Mouse (Mus musculus) frontal cortex, postnatal 36 days (tissue): Measurements from ENCODE around the gene Zfp94.

Source experiments
- DNase-seq, 2 experiments: peaks; one replicate each; pipeline ENCODE4 v3.0.0; 2022; ENCODE audit warnings: low spot score in 2 of 2

Zfp94 gene

GRCm38 (mm10) chr7:24274456-24274855, 42.0 kb downstream of the Zfp94 start:
- DNase-seq, result no peak

DNA sequence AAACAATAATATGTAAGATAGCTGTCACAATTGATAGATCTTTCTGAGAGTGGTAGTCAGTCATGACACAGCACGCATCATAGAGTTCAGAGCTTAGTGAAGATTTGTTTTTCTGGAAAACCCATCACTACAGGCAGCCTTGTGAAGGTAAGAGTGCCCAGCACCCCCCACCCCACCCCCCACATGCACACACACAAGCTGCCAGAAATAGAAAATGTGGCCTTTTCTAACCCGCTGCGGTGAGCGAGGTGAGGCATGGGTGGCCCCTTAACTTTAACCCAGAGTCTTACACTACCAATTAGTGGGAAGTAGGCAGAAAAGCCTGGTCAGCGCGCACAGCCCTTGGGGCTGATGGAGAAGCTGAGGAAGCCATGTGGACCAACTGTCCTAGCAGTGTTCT, 45.3 kb downstream of the Zfp94 start:
- DNase-seq, result no peak

- DNase-seq, result peak; percentile 83 to 90
These were observed 46.2 kb downstream of the Zfp94 start, which contains the start of gene Zfp93 for GRCm38 (mm10) chr7:24270288-24270672. Gene Zfp93 (plus strand): TSS chr7:24270420.

- DNase-seq, result no peak
These were observed 46.7 kb downstream of the Zfp94 start for GRCm38 (mm10) chr7:24269667-24270287.

DNA sequence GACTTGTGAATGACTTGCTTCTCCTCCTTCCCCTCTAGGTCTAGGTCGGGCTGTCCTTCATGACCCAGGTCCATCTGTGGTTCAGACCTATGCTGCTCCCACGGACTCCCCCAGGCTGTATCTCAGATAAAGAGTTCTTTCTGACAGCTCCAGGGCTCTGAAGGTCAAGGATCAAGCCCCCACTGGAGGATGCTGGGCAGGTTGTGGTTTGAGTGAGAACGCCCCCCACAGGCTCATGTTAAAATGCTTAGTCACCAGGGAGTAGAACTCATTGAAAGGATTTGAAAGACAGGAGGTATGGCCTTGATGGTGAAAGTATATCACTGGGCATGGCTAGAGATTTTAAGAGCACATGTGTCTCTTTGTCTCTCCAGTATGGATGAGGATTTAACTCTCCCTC, 47.2 kb downstream of the Zfp94 start:
- DNase-seq, result no peak

DNA sequence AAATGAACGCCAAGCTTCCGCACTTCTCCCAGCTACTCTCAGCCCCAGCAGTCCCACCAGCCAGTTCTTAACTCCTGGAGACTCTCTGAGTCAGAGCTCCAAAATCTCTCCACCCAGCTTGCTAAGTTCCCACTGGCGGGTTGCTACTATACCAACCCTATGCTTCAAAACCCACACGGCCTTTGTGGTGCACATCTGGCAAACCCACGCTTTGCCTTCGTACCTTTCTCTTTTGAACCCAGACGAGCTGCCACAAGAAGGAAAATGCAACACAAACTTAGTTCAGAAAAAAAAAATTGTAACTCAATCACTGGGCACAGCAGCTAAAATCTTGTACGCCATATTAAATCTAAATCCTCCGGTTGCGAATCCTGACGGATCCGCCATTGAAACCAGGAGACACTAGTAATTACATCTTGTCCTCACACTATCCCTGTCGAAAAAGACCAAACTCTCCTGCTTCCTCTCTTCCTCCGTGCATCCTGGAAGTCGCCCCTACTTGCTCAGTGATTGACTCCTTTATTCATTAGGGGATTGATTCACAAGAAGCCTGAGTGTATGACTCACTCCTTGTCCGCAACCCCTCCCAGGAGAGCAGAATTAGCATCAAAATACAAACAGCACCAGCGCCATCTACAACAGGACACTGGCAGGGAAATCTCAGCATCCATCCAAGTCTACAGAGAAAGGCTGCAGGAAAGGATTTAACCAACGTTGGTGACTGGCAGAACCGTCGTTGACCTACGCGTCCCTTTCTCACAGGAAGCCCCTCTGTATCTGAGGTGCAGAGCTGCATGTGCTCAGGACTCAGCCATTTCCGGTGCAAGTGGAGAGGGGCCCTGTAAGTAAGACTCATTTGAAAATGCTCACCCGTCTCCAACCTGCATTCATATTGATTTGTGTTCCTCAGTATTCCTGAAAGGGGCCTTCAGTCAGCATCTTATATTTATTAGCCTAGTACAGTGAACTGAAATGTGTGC, 48.0 kb downstream of the Zfp94 start:
- no peak for DNase-seq

DNA sequence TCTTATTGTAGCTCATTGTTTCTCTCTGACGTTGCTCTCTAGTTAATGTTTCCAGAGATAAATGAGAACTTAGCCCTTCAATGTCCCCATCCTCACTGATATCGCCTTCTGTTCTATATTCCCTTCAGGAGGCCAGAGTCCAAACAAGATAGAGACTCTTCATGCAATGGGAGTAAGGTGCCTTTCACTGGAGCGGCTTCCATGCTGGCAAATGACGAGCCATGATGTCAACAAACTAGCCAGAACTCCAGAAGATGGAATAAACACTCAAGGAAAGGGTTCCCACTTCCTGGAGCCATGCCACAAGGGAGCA, 56.5 kb downstream of the Zfp94 start:
- DNase-seq, result no peak

DNA sequence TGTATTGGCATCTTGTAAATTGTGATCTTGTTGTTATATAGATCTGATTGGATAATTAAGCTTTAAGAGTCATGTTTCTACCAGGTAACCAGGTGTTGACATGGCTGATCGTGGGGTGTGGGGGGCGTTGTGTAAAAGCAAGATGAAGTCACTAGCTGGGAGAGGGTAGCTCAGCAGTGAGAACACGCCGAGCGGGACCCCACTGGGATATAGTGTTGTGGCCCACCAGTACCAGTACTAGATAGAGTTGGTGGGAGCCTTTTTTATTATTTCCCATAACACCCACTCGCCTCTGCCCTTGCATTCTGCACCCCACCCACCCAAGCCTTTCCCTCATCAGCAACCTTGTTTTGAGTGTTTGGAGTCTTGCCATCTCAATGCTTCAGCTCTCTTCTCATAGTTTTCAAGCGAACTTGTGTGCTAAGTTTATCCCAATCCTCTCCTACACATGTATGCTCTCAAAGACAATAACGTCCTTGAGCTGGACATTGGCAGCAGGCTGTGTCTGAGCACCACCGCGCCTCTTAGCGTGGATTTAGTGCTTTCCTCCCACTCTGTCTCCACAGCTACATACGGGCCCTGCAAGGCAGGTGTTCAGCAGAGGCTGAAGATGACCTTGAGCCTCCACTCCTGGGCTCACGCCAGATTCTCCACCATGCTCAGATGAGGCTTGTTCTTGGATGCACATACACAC, 57.0 kb downstream of the Zfp94 start:
- no peak for DNase-seq

GRCm38 (mm10) chr7:24254633-24255474, 61.6 kb downstream of the Zfp94 start, which contains the start of gene Zfp108:
Gene Zfp108 (plus strand): TSS chr7:24254794.
- DNase-seq, result peak; percentile 86 to 93

GRCm38 (mm10) chr7:24253779-24254615, 62.5 kb downstream of the Zfp94 start:
- DNase-seq, result no peak
